Mouse (Mus musculus) cerebellum, adult 2 months (tissue): Measurements from ENCODE around the gene Nqo1. TPM values are rescaled to one million over a fixed set of nuclear protein-coding genes. Genes with fewer than 3 reads are reported as not detected.
A peak's percentile ranks its signal among the peaks of the same experiment; 100 is the strongest.

Experiments used
- DNase-seq, 2 experiments: peaks; one replicate each; pipeline ENCODE4 v3.0.0; 2021
- H3K27ac ChIP-seq: fragments of 200-500 bp; 2 replicates; pipeline ENCODE4 v1.5.1; 2012; ENCODE audit warnings: low read length, control low read depth, inconsistent platforms; ENCODE audit not compliant: insufficient read depth
- H3K27me3 ChIP-seq: fragments of 200-500 bp; 2 replicates; pipeline ENCODE4 v1.6.1; 2012; ENCODE audit warnings: inconsistent platforms, mild to moderate bottlenecking, low read length, moderate library complexity; ENCODE audit not compliant: control insufficient read depth, insufficient read depth
- H3K4me1 ChIP-seq: fragments of 200-500 bp; 2 replicates; pipeline ENCODE4 v1.6.1; 2011; ENCODE audit warnings: low read length; ENCODE audit not compliant: control insufficient read depth, insufficient read depth
- H3K4me3 ChIP-seq: fragments of 200-500 bp; replicated peaks from 2 replicates; pipeline ENCODE3; 2011; ENCODE audit warnings: mild to moderate bottlenecking, low read depth, low read length, control low read depth; ENCODE audit not compliant: insufficient read depth
- CTCF ChIP-seq: fragments of 200-500 bp; IDR thresholded peaks from 2 replicates; pipeline ENCODE4 v1.5.1; 2011; ENCODE audit warnings: low read depth, mild to moderate bottlenecking, control low read depth, low read length, moderate library complexity, borderline replicate concordance; ENCODE audit not compliant: insufficient read depth
- POLR2A ChIP-seq: fragments of 200-500 bp; IDR thresholded peaks from 2 replicates; pipeline ENCODE4 v1.6.1; 2011; ENCODE audit warnings: low read length, control low read depth, borderline replicate concordance; ENCODE audit not compliant: insufficient read depth
- WGBS: fragments of 180-500 bp; shearing (Covaris S2); methylation state at CpG from one replicate; pipeline ENCODE4 v1.1.7; 2018; 5-methylcytosine and 5-hydroxymethylcytosine counted together
- polyA plus RNA-seq: library from polyadenylated mRNA; depleted of rRNA; stranded (reverse); fragments of >200 nt; gene quantifications from 2 replicates; pipeline ENCODE4 v1.2.3, GENCODE M21; 2012

Gene Nqo1
- polyA plus RNA-seq, 1 experiment, result 7.9 TPM

- WGBS, result 78% methylated on average over 5 of the region's 5 CpGs
- no peak for DNase-seq
- peaks cover 15% of the 10 kb centered on the region for H3K4me1 ChIP-seq
- H3K4me3 ChIP-seq, result no peak overlapping the region
- H3K27me3 ChIP-seq, result no peaks in the 10 kb centered on the region
- H3K27ac ChIP-seq, result no peak overlapping the region
- TF ChIP-seq POLR2A (no peak), CTCF (no peak)
Measured at GRCm38 (mm10) chr8:107401866-107402265, 1.1 kb downstream of the Nqo1 start.

- peaks cover 19% of the 10 kb centered on the region for H3K4me1 ChIP-seq
- no peak overlapping the region for H3K27ac ChIP-seq
- H3K4me3 ChIP-seq, result no peak overlapping the region
- TF ChIP-seq POLR2A, result no peak
- no peak for TF ChIP-seq CTCF
- 5% methylated on average over 9 of the region's 9 CpGs for WGBS
- H3K27me3 ChIP-seq, result no peaks in the 10 kb centered on the region
- DNase-seq, result peak; percentile 73 to 87
Measured at GRCm38 (mm10) chr8:107399495-107399894, 3.5 kb downstream of the Nqo1 start.

- TF ChIP-seq POLR2A (no peak), CTCF (no peak)
- DNase-seq, result no peak
- Histone ChIP-seq H3K4me3 (no peak overlapping the region), H3K27me3 (no peaks in the 10 kb centered on the region), H3K4me1 (peaks cover 16% of the 10 kb centered on the region), H3K27ac (no peak overlapping the region)
- WGBS, result 54% methylated on average over 12 of the region's 12 CpGs
Measured at GRCm38 (mm10) chr8:107397665-107398064, 5.3 kb downstream of the Nqo1 start.

- H3K4me3 ChIP-seq, result no peak overlapping the region
- H3K27ac ChIP-seq, result no peak overlapping the region
- DNase-seq, result peak in 1 of 2 experiments; percentile 48
- H3K27me3 ChIP-seq, result no peaks in the 10 kb centered on the region; the same call in 1 of the 2 replicates
- H3K4me1 ChIP-seq, result peaks cover 14% of the 10 kb centered on the region
- no peak for TF ChIP-seq POLR2A
- no peak for TF ChIP-seq CTCF
- WGBS, result 35% methylated on average over 10 of the region's 10 CpGs
Measured at GRCm38 (mm10) chr8:107396106-107396670, 6.8 kb downstream of the Nqo1 start.

GRCm38 (mm10) chr8:107395397-107395796 is 7.6 kb downstream of the Nqo1 start:
- Histone ChIP-seq H3K27me3 (no peaks in the 10 kb centered on the region; the same call in 1 of the 2 replicates), H3K4me3 (no peak overlapping the region), H3K4me1 (peaks cover 14% of the 10 kb centered on the region), H3K27ac (no peak overlapping the region)
- DNase-seq, result no peak
- TF ChIP-seq POLR2A (no peak), CTCF (no peak)

- Histone ChIP-seq H3K4me1 (peaks cover 8% of the 10 kb centered on the region), H3K27ac (no peak overlapping the region), H3K4me3 (no peak overlapping the region), H3K27me3 (no peaks in the 10 kb centered on the region; the same call in 1 of the 2 replicates)
- no peak for DNase-seq
- no peak for TF ChIP-seq CTCF
- TF ChIP-seq POLR2A, result no peak
- WGBS, result 47% methylated on average over 4 of the region's 4 CpGs
Measured at GRCm38 (mm10) chr8:107391136-107391516, 11.9 kb downstream of the Nqo1 start.

GRCm38 (mm10) chr8:107390476-107391135 is 12.4 kb downstream of the Nqo1 start:
- 91% methylated on average over 16 of the region's 16 CpGs for WGBS
- DNase-seq, result no peak

GRCm38 (mm10) chr8:107389557-107389956 is 13.4 kb downstream of the Nqo1 start:
- 6% methylated on average over 8 of the region's 8 CpGs for WGBS
- TF ChIP-seq CTCF, result no peak
- TF ChIP-seq POLR2A, result no peak
- peaks cover 5% of the 10 kb centered on the region; the same call in 1 of the 2 replicates for H3K4me1 ChIP-seq
- no peaks in the 10 kb centered on the region; the same call in 1 of the 2 replicates for H3K27me3 ChIP-seq
- H3K4me3 ChIP-seq, result no peak overlapping the region
- peak; percentile 41 to 69 for DNase-seq
- no peak overlapping the region for H3K27ac ChIP-seq

More at GRCm38 (mm10) chr8:107390476-107391135, 12.4 kb downstream of the Nqo1 start:
- Histone ChIP-seq H3K27ac (no peak overlapping the region), H3K4me3 (no peak overlapping the region), H3K4me1 (peaks cover 5% of the 10 kb centered on the region; the same call in 1 of the 2 replicates), H3K27me3 (no peaks in the 10 kb centered on the region; the same call in 1 of the 2 replicates)
- TF ChIP-seq CTCF (no peak), POLR2A (no peak)
